Mouse (Mus musculus) kidney, embryonic 16.5 days (tissue): ENCODE data around the gene Faf1. TPM values are rescaled to one million over a fixed set of nuclear protein-coding genes. Genes with fewer than 3 reads are reported as not detected.

Experiments
- ATAC-seq: fragments of 200-750 bp; cut with Nextera tagmentation; 2 replicates; pipeline ENCODE4 v1.8.0; 2017; ENCODE audit warnings: moderate TSS enrichment; ENCODE audit not compliant: low FRiP score, low TSS enrichment
- H3K27ac ChIP-seq: fragments of 300-500 bp; sonication (generic); 2 replicates; pipeline ENCODE4 v1.5.1; 2014; ENCODE audit warnings: low read length
- H3K27me3 ChIP-seq: fragments of 300-500 bp; sonication (generic); 2 replicates; pipeline ENCODE4 v1.6.1; 2014; ENCODE audit warnings: low read length, control low read depth, mixed read lengths; ENCODE audit not compliant: insufficient read depth
- H3K36me3 ChIP-seq: fragments of 300-500 bp; sonication (generic); 2 replicates; pipeline ENCODE4 v1.6.1; 2014; ENCODE audit warnings: low read length, control low read depth, mixed read lengths; ENCODE audit not compliant: insufficient read depth
- H3K4me1 ChIP-seq: fragments of 300-500 bp; sonication (generic); 2 replicates; pipeline ENCODE4 v1.6.1; 2014; ENCODE audit warnings: low read length, control low read depth, mixed read lengths; ENCODE audit not compliant: insufficient read depth
- H3K4me2 ChIP-seq: fragments of 300-500 bp; sonication (generic); replicated peaks from 2 replicates; pipeline ENCODE4 v1.6.1; 2014; ENCODE audit warnings: low read depth, low read length
- H3K4me3 ChIP-seq: fragments of 300-500 bp; sonication (generic); 2 replicates; pipeline ENCODE4 v1.5.1; 2014; ENCODE audit warnings: mild to moderate bottlenecking, low read length
- H3K9ac ChIP-seq: fragments of 300-500 bp; sonication (generic); replicated peaks from 2 replicates; pipeline ENCODE4 v1.6.1; 2014; ENCODE audit warnings: low read length
- H3K9me3 ChIP-seq: fragments of 300-500 bp; sonication (generic); 2 replicates; pipeline ENCODE4 v1.6.1; 2016; ENCODE audit warnings: low read length, control low read depth
- WGBS: fragments of 180-500 bp; shearing (Covaris S2); extraction: QIAGEN DNeasy Blood & Tissue Kit; methylation state at CpG from one replicate; pipeline ENCODE4 v1.1.7; 2014; 5-methylcytosine and 5-hydroxymethylcytosine counted together
- polyA plus RNA-seq: library from polyadenylated mRNA; unstranded; fragments of >200 nt; fragmentation: Nextera tagmentation; extraction: Ambion mirVana; gene quantifications from 2 replicates; pipeline ENCODE4 v1.2.1, GENCODE M21; 2015

The Faf1 gene
- polyA plus RNA-seq, 1 experiment from 2014 or later, result 17.8 TPM

GRCm38 (mm10) chr4:109945554-109945953 is 269.2 kb downstream of the Faf1 start:
- ATAC-seq, result no peak
- 92% methylated on average over 1 of the region's 1 CpGs for WGBS

GRCm38 (mm10) chr4:109949307-109949706 is 272.9 kb downstream of the Faf1 start:
- WGBS, result 97% methylated on average over 3 of the region's 3 CpGs
- Histone ChIP-seq H3K4me2 (no peak overlapping the region), H3K9me3 (no peaks in the 10 kb centered on the region), H3K36me3 (no peaks in the 10 kb centered on the region), H3K4me1 (no peaks in the 10 kb centered on the region), H3K4me3 (no peak overlapping the region), H3K27ac (no peak overlapping the region), H3K27me3 (no peaks in the 10 kb centered on the region), H3K9ac (no peak overlapping the region)
- ATAC-seq, result no peak

More at GRCm38 (mm10) chr4:109945554-109945953, 269.2 kb downstream of the Faf1 start:
- no peak overlapping the region for H3K4me3 ChIP-seq
- no peak overlapping the region for H3K9ac ChIP-seq
- no peaks in the 10 kb centered on the region for H3K36me3 ChIP-seq
- no peak overlapping the region for H3K27ac ChIP-seq
- no peaks in the 10 kb centered on the region for H3K9me3 ChIP-seq
- H3K27me3 ChIP-seq, result no peaks in the 10 kb centered on the region
- no peaks in the 10 kb centered on the region for H3K4me1 ChIP-seq
- no peak overlapping the region for H3K4me2 ChIP-seq

- no peak overlapping the region for H3K4me2 ChIP-seq
- no peaks in the 10 kb centered on the region for H3K36me3 ChIP-seq
- no peaks in the 10 kb centered on the region for H3K4me1 ChIP-seq
- no peaks in the 10 kb centered on the region for H3K27me3 ChIP-seq
- no peak overlapping the region for H3K27ac ChIP-seq
- no peak for ATAC-seq
- no peaks in the 10 kb centered on the region for H3K9me3 ChIP-seq
- no peak overlapping the region for H3K9ac ChIP-seq
- 92% methylated on average over 1 of the region's 1 CpGs for WGBS
- no peak overlapping the region for H3K4me3 ChIP-seq
These were observed 277.1 kb downstream of the Faf1 start for GRCm38 (mm10) chr4:109953509-109953908.

- H3K4me2 ChIP-seq, result no peak overlapping the region
- no peak overlapping the region for H3K4me3 ChIP-seq
- WGBS, result 52% methylated on average over 5 of the region's 5 CpGs
- no peaks in the 10 kb centered on the region for H3K27me3 ChIP-seq
- H3K36me3 ChIP-seq, result peaks cover 7% of the 10 kb centered on the region; the same call in 1 of the 2 replicates
- H3K27ac ChIP-seq, result no peak overlapping the region
- H3K9ac ChIP-seq, result no peak overlapping the region
- H3K9me3 ChIP-seq, result no peaks in the 10 kb centered on the region
- 0 out of 2 replicates have a peak, but pooled peaks have one; percentile 54 for ATAC-seq
- no peaks in the 10 kb centered on the region for H3K4me1 ChIP-seq
These were observed 284.0 kb downstream of the Faf1 start for GRCm38 (mm10) chr4:109960201-109960935.

GRCm38 (mm10) chr4:109963570-109964279 is 287.3 kb downstream of the Faf1 start:
- Histone ChIP-seq H3K9ac (no peak overlapping the region), H3K27ac (no peak overlapping the region), H3K36me3 (peaks cover 7% of the 10 kb centered on the region; the same call in 1 of the 2 replicates), H3K4me2 (no peak overlapping the region), H3K4me1 (no peaks in the 10 kb centered on the region), H3K27me3 (no peaks in the 10 kb centered on the region), H3K9me3 (no peaks in the 10 kb centered on the region), H3K4me3 (no peak overlapping the region)
- 89% methylated on average over 5 of the region's 5 CpGs for WGBS
- ATAC-seq, result no peak

GRCm38 (mm10) chr4:109969561-109969960 is 293.2 kb downstream of the Faf1 start:
- H3K9me3 ChIP-seq, result no peaks in the 10 kb centered on the region
- H3K36me3 ChIP-seq, result no peaks in the 10 kb centered on the region
- 84% methylated on average over 5 of the region's 5 CpGs for WGBS
- no peak overlapping the region for H3K4me2 ChIP-seq
- H3K27me3 ChIP-seq, result peaks cover 39% of the 10 kb centered on the region
- no peak overlapping the region for H3K4me3 ChIP-seq
- H3K4me1 ChIP-seq, result peaks cover 11% of the 10 kb centered on the region
- no peak for ATAC-seq
- H3K27ac ChIP-seq, result no peak overlapping the region
- H3K9ac ChIP-seq, result no peak overlapping the region

- peaks cover 3% of the 10 kb centered on the region; the same call in 1 of the 2 replicates for H3K9me3 ChIP-seq
- H3K4me2 ChIP-seq, result no peak overlapping the region; the same call in 1 of the 2 replicates
- H3K9ac ChIP-seq, result no peak overlapping the region
- ATAC-seq, result no peak
- H3K27ac ChIP-seq, result no peak overlapping the region
- no peaks in the 10 kb centered on the region for H3K36me3 ChIP-seq
- peak overlapping the region; percentile 30; the same call in 1 of the 2 replicates for H3K4me3 ChIP-seq
- H3K27me3 ChIP-seq, result peaks cover 84% of the 10 kb centered on the region
- peaks cover 35% of the 10 kb centered on the region for H3K4me1 ChIP-seq
- 3% methylated on average over 20 of the region's 20 CpGs for WGBS
These were observed 297.7 kb downstream of the Faf1 start for GRCm38 (mm10) chr4:109973991-109974654.

GRCm38 (mm10) chr4:109974655-109975380 is 298.4 kb downstream of the Faf1 start:
- Histone ChIP-seq H3K4me1 (peaks cover 37% of the 10 kb centered on the region), H3K27ac (no peak overlapping the region), H3K27me3 (peaks cover 91% of the 10 kb centered on the region), H3K4me3 (peak overlapping the region; percentile 30), H3K9me3 (peaks cover 3% of the 10 kb centered on the region; the same call in 1 of the 2 replicates), H3K9ac (no peak overlapping the region), H3K4me2 (no peak overlapping the region; the same call in 1 of the 2 replicates), H3K36me3 (no peaks in the 10 kb centered on the region)
- no peak for ATAC-seq
- 1% methylated on average over 33 of the region's 33 CpGs for WGBS
